Mouse (Mus musculus) hindbrain, postnatal 0 days (tissue): Measurements from ENCODE around the gene Hdgfl3. TPM values are rescaled to one million over a fixed set of nuclear protein-coding genes. Genes with fewer than 3 reads are reported as not detected.

Experiments
- ATAC-seq: fragments of 200-750 bp; cut with Nextera tagmentation; 2 replicates; pipeline ENCODE4 v1.8.0; 2017; ENCODE audit warnings: mild to moderate bottlenecking, moderate TSS enrichment, moderate library complexity
- DNase-seq: peaks from one replicate; pipeline ENCODE4 v3.0.0-alpha.2; 2015; ENCODE audit warnings: low spot score
- H3K27ac ChIP-seq: fragments of 300-500 bp; sonication (generic); 2 replicates; pipeline ENCODE4 v1.5.1; 2014; ENCODE audit warnings: mild to moderate bottlenecking
- H3K27me3 ChIP-seq: fragments of 300-500 bp; sonication (generic); 2 replicates; pipeline ENCODE4 v1.6.1; 2014; ENCODE audit warnings: low read length, mixed read lengths; ENCODE audit not compliant: insufficient read depth
- H3K36me3 ChIP-seq: fragments of 300-500 bp; sonication (generic); 2 replicates; pipeline ENCODE4 v1.6.1; 2014; ENCODE audit warnings: low read length, mixed read lengths; ENCODE audit not compliant: insufficient read depth
- H3K4me1 ChIP-seq: fragments of 300-500 bp; sonication (generic); 2 replicates; pipeline ENCODE4 v1.6.1; 2014; ENCODE audit warnings: antibody characterized with exemption, low read length, mixed read lengths; ENCODE audit not compliant: insufficient read depth
- H3K4me2 ChIP-seq: fragments of 300-500 bp; sonication (generic); 2 replicates; pipeline ENCODE4 v1.6.1; 2014; ENCODE audit warnings: low read depth, mild to moderate bottlenecking, low read length, moderate library complexity, mixed read lengths
- H3K4me3 ChIP-seq: fragments of 300-500 bp; sonication (generic); 2 replicates; pipeline ENCODE4 v1.5.1; 2014; ENCODE audit warnings: low read length
- H3K9ac ChIP-seq: fragments of 300-500 bp; sonication (generic); replicated peaks from 2 replicates; pipeline ENCODE4 v1.6.1; 2014; ENCODE audit warnings: mild to moderate bottlenecking, low read length, moderate library complexity, mixed read lengths
- H3K9me3 ChIP-seq: fragments of 300-500 bp; sonication (generic); 2 replicates; pipeline ENCODE4 v1.6.1; 2016; ENCODE audit warnings: low read length, mixed read lengths
- CTCF ChIP-seq: IDR thresholded peaks from 2 replicates; pipeline ENCODE4 v1.5.1; 2016; ENCODE audit warnings: antibody characterized with exemption, control low read depth, low read depth
- WGBS: fragments of 180-500 bp; shearing (Covaris S2); extraction: QIAGEN DNeasy Blood & Tissue Kit; methylation state at CpG from one replicate; pipeline ENCODE4 v1.1.7; 2014; 5-methylcytosine and 5-hydroxymethylcytosine counted together
- polyA plus RNA-seq: library from polyadenylated mRNA; unstranded; fragments of >200 nt; fragmentation: Nextera tagmentation; extraction: Ambion mirVana; gene quantifications from 2 replicates; pipeline ENCODE4 v1.2.1, GENCODE M21; 2015
- total RNA-seq: library from RNA; depleted of rRNA; stranded (reverse); fragments of >200 nt; gene quantifications from 2 replicates; pipeline ENCODE4 v1.2.3, GENCODE M21; 2014

Hdgfl3 gene
- total and polyA plus RNA-seq, 2 experiments from 2014 or later, result 53.4 to 85.2 TPM

GRCm38 (mm10) chr7:81860071-81860470, 74.2 kb downstream of the Hdgfl3 start:
- peaks cover 4% of the 10 kb centered on the region; the same call in 1 of the 2 replicates for H3K4me1 ChIP-seq
- ATAC-seq, result peak; percentile 33; the same call in 1 of the 2 replicates
- DNase-seq, result no peak
- no peaks in the 10 kb centered on the region; the same call in 1 of the 2 replicates for H3K27me3 ChIP-seq
- H3K9ac ChIP-seq, result no peak overlapping the region
- no peaks in the 10 kb centered on the region for H3K36me3 ChIP-seq
- no peak overlapping the region for H3K27ac ChIP-seq
- H3K4me3 ChIP-seq, result peak overlapping the region; percentile 54
- WGBS, result 36% methylated on average over 11 of the region's 11 CpGs
- peak overlapping the region; percentile 98 for H3K4me2 ChIP-seq
- no peaks in the 10 kb centered on the region for H3K9me3 ChIP-seq
- no peak for TF ChIP-seq CTCF

- 2% methylated on average over 64 of the region's 64 CpGs for WGBS
- no peaks in the 10 kb centered on the region for H3K9me3 ChIP-seq
- H3K4me2 ChIP-seq, result peak within 1 kb of the TSS; percentile 98
- peaks cover 4% of the 10 kb centered on the region; the same call in 1 of the 2 replicates for H3K4me1 ChIP-seq
- H3K27me3 ChIP-seq, result no peaks in the 10 kb centered on the region; the same call in 1 of the 2 replicates
- no peaks in the 10 kb centered on the region for H3K36me3 ChIP-seq
- ATAC-seq, result peak; percentile 78
- no peak; the same call in 1 of the 2 replicates for TF ChIP-seq CTCF
- peak within 1 kb of the TSS; percentile 54 for H3K4me3 ChIP-seq
- peak within 1 kb of the TSS; percentile 60 for H3K9ac ChIP-seq
- peak; percentile 52 for DNase-seq
- H3K27ac ChIP-seq, result peak within 1 kb of the TSS; percentile 45; the same call in 1 of the 2 replicates
Observed at GRCm38 (mm10) chr7:81858968-81859721, 75.1 kb downstream of the Hdgfl3 start, which contains the start of gene Tm6sf1. Tm6sf1 (plus strand) TSS chr7:81859001.

GRCm38 (mm10) chr7:81858236-81858635, 76.0 kb downstream of the Hdgfl3 start:
- Histone ChIP-seq H3K4me1 (peaks cover 4% of the 10 kb centered on the region; the same call in 1 of the 2 replicates), H3K9me3 (no peaks in the 10 kb centered on the region), H3K27me3 (no peaks in the 10 kb centered on the region; the same call in 1 of the 2 replicates), H3K4me3 (peak overlapping the region; percentile 54), H3K4me2 (peak overlapping the region; percentile 98), H3K27ac (no peak overlapping the region), H3K36me3 (no peaks in the 10 kb centered on the region), H3K9ac (0 out of 2 replicates have a peak overlapping the region, but pooled peaks have one; percentile 60)
- DNase-seq (no peak), ATAC-seq (no peak)
- 15% methylated on average over 9 of the region's 9 CpGs for WGBS
- no peak for TF ChIP-seq CTCF

- no peaks in the 10 kb centered on the region for H3K36me3 ChIP-seq
- TF ChIP-seq CTCF, result no peak
- no peak for DNase-seq
Observed at GRCm38 (mm10) chr7:81856221-81856620, 78.1 kb downstream of the Hdgfl3 start.

GRCm38 (mm10) chr7:81855694-81856093, 78.6 kb downstream of the Hdgfl3 start, which contains the start of gene Gm10160:
Gm10160 (minus strand) TSS chr7:81855794.
- H3K9me3 ChIP-seq, result no peaks in the 10 kb centered on the region
- 88% methylated on average over 1 of the region's 1 CpGs for whole genome bisulfite sequencing
- H3K4me3 ChIP-seq, result no peak within 1 kb of the TSS
- H3K36me3 ChIP-seq, result no peaks in the 10 kb centered on the region
- no peaks in the 10 kb centered on the region; the same call in 1 of the 2 replicates for H3K27me3 ChIP-seq
- no peak within 1 kb of the TSS for H3K4me2 ChIP-seq
- peaks cover 4% of the 10 kb centered on the region; the same call in 1 of the 2 replicates for H3K4me1 ChIP-seq
- TF ChIP-seq CTCF, result no peak
- ATAC-seq (no peak), DNase-seq (no peak)
- H3K27ac ChIP-seq, result no peak within 1 kb of the TSS
- no peak within 1 kb of the TSS for H3K9ac ChIP-seq

More at GRCm38 (mm10) chr7:81856221-81856620, 78.1 kb downstream of the Hdgfl3 start:
- no peak for ATAC-seq
- 81% methylated on average over 4 of the region's 4 CpGs for WGBS
- H3K4me2 ChIP-seq, result no peak overlapping the region
- H3K4me1 ChIP-seq, result peaks cover 4% of the 10 kb centered on the region; the same call in 1 of the 2 replicates
- no peak overlapping the region for H3K9ac ChIP-seq
- H3K4me3 ChIP-seq, result no peak overlapping the region
- H3K27ac ChIP-seq, result no peak overlapping the region
- no peaks in the 10 kb centered on the region; the same call in 1 of the 2 replicates for H3K27me3 ChIP-seq
- no peaks in the 10 kb centered on the region for H3K9me3 ChIP-seq

- H3K4me2 ChIP-seq, result no peak overlapping the region
- no peak for TF ChIP-seq CTCF
- no peak overlapping the region for H3K9ac ChIP-seq
- H3K4me1 ChIP-seq, result no peaks in the 10 kb centered on the region; the same call in 1 of the 2 replicates
- ATAC-seq, result no peak
- WGBS, result 42% methylated on average over 8 of the region's 8 CpGs
- no peaks in the 10 kb centered on the region for H3K9me3 ChIP-seq
- no peaks in the 10 kb centered on the region for H3K36me3 ChIP-seq
- H3K27me3 ChIP-seq, result no peaks in the 10 kb centered on the region; the same call in 1 of the 2 replicates
- DNase-seq, result no peak
- H3K4me3 ChIP-seq, result no peak overlapping the region
- no peak overlapping the region for H3K27ac ChIP-seq
Observed at GRCm38 (mm10) chr7:81854568-81855307, 79.5 kb downstream of the Hdgfl3 start.
